ENCODE assay signal across 21 mouse cellular contexts in genomic region chr11:36613807-36614206, GRCm38 (mm10).
"Had no signal": no experiment of that assay in that cellular context is flagged by ENCODE, and none has a peak within 500 bp of the region (broad histone marks: within the 10 kb centered on the region; RNA-seq: fewer than 3 reads in every experiment).

No protein-coding gene starts in this region.

- H3K27ac ChIP-seq: kidney, embryonic 15.5 days; limb, embryonic 12.5 days; limb, embryonic 15.5 days; liver, embryonic 15.5 days; lung, embryonic 15.5 days; neural tube, embryonic 13.5 days; stomach, embryonic 15.5 days had no signal

- H3K4me3 ChIP-seq: kidney, embryonic 15.5 days; limb, embryonic 12.5 days; limb, embryonic 15.5 days; liver, embryonic 15.5 days; lung, embryonic 15.5 days; myocyte; neural tube, embryonic 13.5 days; stomach, embryonic 15.5 days had no signal

- H3K4me2 ChIP-seq: kidney, embryonic 15.5 days; limb, embryonic 12.5 days; limb, embryonic 15.5 days; liver, embryonic 11.5 days; liver, embryonic 15.5 days; lung, embryonic 15.5 days; midbrain, embryonic 11.5 days; neural tube, embryonic 13.5 days; stomach, embryonic 15.5 days had no signal

- H3K9me3 ChIP-seq: kidney, embryonic 15.5 days; limb, embryonic 12.5 days; limb, embryonic 15.5 days; liver, embryonic 15.5 days; lung, embryonic 15.5 days; neural tube, embryonic 13.5 days; stomach, embryonic 15.5 days had no signal

- H3K9ac ChIP-seq: kidney, embryonic 15.5 days; limb, embryonic 12.5 days; limb, embryonic 15.5 days; liver, embryonic 15.5 days; lung, embryonic 15.5 days; neural tube, embryonic 13.5 days; stomach, embryonic 15.5 days had no signal

- H3K27me3 ChIP-seq: kidney, embryonic 15.5 days; limb, embryonic 12.5 days; limb, embryonic 15.5 days; liver, embryonic 15.5 days; lung, embryonic 15.5 days; neural tube, embryonic 13.5 days; stomach, embryonic 15.5 days had no signal

- DNase-seq: kidney, adult 8-10 months; kidney, postnatal 10 days; kidney, postnatal 36 days; left cerebral cortex, postnatal 4 days; lung, adult 18-20 months; lung, postnatal 14 days; lung, postnatal 4 days; right cerebral cortex, postnatal 25 days; spleen, adult 18-20 months; thymus, postnatal 25 days had no signal

- H3K36me3 ChIP-seq: kidney, embryonic 15.5 days; limb, embryonic 12.5 days; limb, embryonic 15.5 days; liver, embryonic 15.5 days; lung, embryonic 15.5 days; neural tube, embryonic 13.5 days; stomach, embryonic 15.5 days had no signal

- ATAC-seq: midbrain, embryonic 16.5 days had no signal

- H3K4me1 ChIP-seq: kidney, embryonic 15.5 days; limb, embryonic 12.5 days; limb, embryonic 15.5 days; liver, embryonic 15.5 days; lung, embryonic 15.5 days; neural tube, embryonic 13.5 days; stomach, embryonic 15.5 days had no signal
